Comparison of ENCODE assay signal across 8 mouse cellular contexts in genomic region chr14:27029771-27030173, GRCm38 (mm10). TPM values are rescaled to one million over a fixed set of nuclear protein-coding genes. Genes with fewer than 3 reads are reported as not detected.
DNase-seq lines count a peak whose midpoint lies in the region; ATAC-seq and TF ChIP-seq lines count a peak whose summit lies in the region.

No protein-coding gene starts in this region.

- TF ChIP-seq POLR2A in cortical plate, adult 2 months (IDR thresholded peaks at IDR 0.05; ENCODE audit: extremely low read depth, insufficient read depth, low read length): no peak
- TF ChIP-seq POLR2A in lung, adult 2 months (IDR thresholded peaks at IDR 0.05; ENCODE audit: borderline replicate concordance, extremely low read depth, low read depth, low read length): no peak

- H3K9me3 ChIP-seq in heart, embryonic 12.5 days (replicated peaks): no peaks in the 10 kb centered on the region
- H3K9me3 ChIP-seq in kidney, postnatal 0 days (replicated peaks; ENCODE audit: low read length): no peaks in the 10 kb centered on the region

- H3K36me3 ChIP-seq in heart, embryonic 12.5 days: no peaks in the 10 kb centered on the region
- H3K36me3 ChIP-seq in kidney, postnatal 0 days (ENCODE audit: insufficient read depth, low read length): no peaks in the 10 kb centered on the region

- no peaks in the 10 kb centered on the region for H3K4me1 ChIP-seq in cortical plate, adult 2 months (ENCODE audit: control insufficient read depth, insufficient read depth, low read length)
- H3K4me1 ChIP-seq in heart, embryonic 12.5 days (replicated peaks): no peaks in the 10 kb centered on the region
- no peaks in the 10 kb centered on the region for H3K4me1 ChIP-seq in kidney, postnatal 0 days (replicated peaks; ENCODE audit: insufficient read depth, low read length)
- no peaks in the 10 kb centered on the region for H3K4me1 ChIP-seq in lung, adult 2 months (ENCODE audit: control insufficient read depth, insufficient read depth, low read length)

- WGBS in heart, embryonic 12.5 days: 2% methylated on average over 15 of the region's 15 CpGs
- WGBS in kidney, postnatal 0 days: 2% methylated on average over 15 of the region's 15 CpGs
- WGBS in lung, adult 2 months: 1% methylated on average over 15 of the region's 15 CpGs

- no peak overlapping the region for H3K9ac ChIP-seq in heart, embryonic 12.5 days
- no peak overlapping the region for H3K9ac ChIP-seq in kidney, postnatal 0 days (ENCODE audit: low read depth, low read length)

- no peak overlapping the region for H3K27ac ChIP-seq in cortical plate, adult 2 months (ENCODE audit: insufficient read depth, low read length)
- H3K27ac ChIP-seq in heart, embryonic 12.5 days (ENCODE audit: poor library complexity, severe bottlenecking): no peak overlapping the region
- H3K27ac ChIP-seq in kidney, postnatal 0 days: no peak overlapping the region

- TF ChIP-seq CTCF in cortical plate, adult 2 months (IDR thresholded peaks at IDR 0.05; ENCODE audit: extremely low read depth, insufficient read depth, low read length): peak; percentile 85
- TF ChIP-seq CTCF in kidney, postnatal 0 days (IDR thresholded peaks at IDR 0.05; ENCODE audit: low read depth): peak; percentile 86
- peak; percentile 71 for TF ChIP-seq CTCF in lung, adult 2 months (IDR thresholded peaks at IDR 0.05; ENCODE audit: insufficient read depth, low read length)

- peak; percentile 80 for DNase-seq in CD4-positive, CD25-positive, alpha-beta regulatory T cell, adult 2 months (ENCODE audit: low read depth, low spot score)
- peak; percentile 88 for DNase-seq in R1 (ENCODE audit: low read depth, low spot score)
- DNase-seq in kidney, postnatal 0 days (ENCODE audit: low spot score): peak; percentile 96
- no peak for DNase-seq in lung, adult 2 months
- DNase-seq in retina, adult 2 months (ENCODE audit: low read depth, low spot score): peak; percentile 52
- no peak for DNase-seq in urinary bladder, postnatal 25 days (ENCODE audit: low spot score)

- H3K4me3 ChIP-seq in cortical plate, adult 2 months (ENCODE audit: insufficient read depth, low read length): no peak overlapping the region
- H3K4me3 ChIP-seq in heart, embryonic 12.5 days: peak overlapping the region; percentile 9; the same call in 1 of the 2 replicates
- no peak overlapping the region for H3K4me3 ChIP-seq in kidney, postnatal 0 days (replicated peaks; ENCODE audit: low read depth, low read length)
- no peak overlapping the region for H3K4me3 ChIP-seq in lung, adult 2 months (replicated peaks; ENCODE audit: extremely low read depth, low read depth, low read length)

- no peaks in the 10 kb centered on the region for H3K27me3 ChIP-seq in heart, embryonic 12.5 days (replicated peaks)
- H3K27me3 ChIP-seq in kidney, postnatal 0 days (ENCODE audit: insufficient read depth, low read length): no peaks in the 10 kb centered on the region

- H3K4me2 ChIP-seq in heart, embryonic 12.5 days: peak overlapping the region; percentile 53
- no peak overlapping the region for H3K4me2 ChIP-seq in kidney, postnatal 0 days (ENCODE audit: low read length)

- no peak for ATAC-seq in heart, embryonic 12.5 days (ENCODE audit: insufficient number of reproducible peaks, low FRiP score)
- peak; percentile 49; the same call in 1 of the 2 replicates for ATAC-seq in kidney, postnatal 0 days (replicated peaks; ENCODE audit: low FRiP score, low read depth)

RNA-seq across cellular contexts. Expression of gene Il17rd, which starts 9.0 kb away (rescaled TPM):
- 1.6 and 1.7 TPM in 2 replicates for polyA plus RNA-seq in cortical plate, adult 2 months (2012; rRNA removed)
- 1.5 and 1.7 TPM in 2 replicates for polyA plus RNA-seq in heart, embryonic 12.5 days (2016; fragmentation: Nextera tagmentation; extraction: Ambion mirVana)
- polyA plus RNA-seq in kidney, postnatal 0 days (2015; fragmentation: Nextera tagmentation; extraction: Ambion mirVana): 3.9 TPM in 2 replicates
- 9.4 and 11.3 TPM in 2 replicates for polyA plus RNA-seq in lung, adult 2 months (2012; rRNA removed)

RNA-seq across cellular contexts. Expression of gene Hesx1, which starts 35.6 kb away (rescaled TPM):
- polyA plus RNA-seq in cortical plate, adult 2 months (2012; rRNA removed): not detected in 2 replicates
- polyA plus RNA-seq in heart, embryonic 12.5 days (2016; fragmentation: Nextera tagmentation; extraction: Ambion mirVana): 0.26 and 0.52 TPM in 2 replicates
- polyA plus RNA-seq in kidney, postnatal 0 days (2015; fragmentation: Nextera tagmentation; extraction: Ambion mirVana): 1.9 and 2.3 TPM in 2 replicates
- not detected in 2 replicates for polyA plus RNA-seq in lung, adult 2 months (2012; rRNA removed)

RNA-seq across cellular contexts. Expression of gene Appl1, which starts 58.7 kb away (rescaled TPM):
- 33.3 and 34.7 TPM in 2 replicates for polyA plus RNA-seq in cortical plate, adult 2 months (2012; rRNA removed)
- 30.7 and 34.7 TPM in 2 replicates for polyA plus RNA-seq in heart, embryonic 12.5 days (2016; fragmentation: Nextera tagmentation; extraction: Ambion mirVana)
- polyA plus RNA-seq in kidney, postnatal 0 days (2015; fragmentation: Nextera tagmentation; extraction: Ambion mirVana): 36.6 and 38.8 TPM in 2 replicates
- polyA plus RNA-seq in lung, adult 2 months (2012; rRNA removed): 3.2 and 6.1 TPM in 2 replicates

Comparison
In these comparisons a context has a peak if more than half of its experiments do, and no peak if none do; other contexts are left out.
1. DNase-seq: peak in CD4-positive, CD25-positive, alpha-beta regulatory T cell, adult 2 months (single experiment), R1 (single experiment), kidney, postnatal 0 days (single experiment) and retina, adult 2 months (single experiment); none in lung, adult 2 months (single experiment) and urinary bladder, postnatal 25 days (single experiment).
2. Peak in every context shown above with its lines, with median percentiles within 50 percentile points of each other: CTCF ChIP-seq.